Mouse (Mus musculus) embryonic fibroblast, embryonic 13.5 days (primary cell): ENCODE measurements around the gene 2610318N02Rik. TPM values are rescaled to one million over a fixed set of nuclear protein-coding genes. Genes with fewer than 3 reads are reported as not detected.

Experiments used
- H3K27ac ChIP-seq: 2 replicates; pipeline ENCODE4 v1.5.1; 2012; ENCODE audit warnings: low read length, control low read depth, inconsistent platforms; ENCODE audit not compliant: insufficient read depth
- H3K4me1 ChIP-seq: 2 replicates; pipeline ENCODE4 v1.6.1; 2011; ENCODE audit warnings: low read length; ENCODE audit not compliant: control insufficient read depth, insufficient read depth
- H3K4me3 ChIP-seq: 2 replicates; pipeline ENCODE4 v1.5.1; 2011; ENCODE audit warnings: mild to moderate bottlenecking, control low read depth, low read length; ENCODE audit not compliant: insufficient read depth
- CTCF ChIP-seq: IDR thresholded peaks from 2 replicates; pipeline ENCODE4 v1.5.1; 2011; ENCODE audit warnings: mild to moderate bottlenecking, control low read depth, low read length, moderate library complexity, borderline replicate concordance; ENCODE audit not compliant: insufficient read depth
- POLR2A ChIP-seq: IDR thresholded peaks from 2 replicates; pipeline ENCODE4 v1.6.1; 2011; ENCODE audit warnings: low read depth, mild to moderate bottlenecking, control low read depth, low read length, moderate library complexity
- polyA plus RNA-seq: library from polyadenylated mRNA; stranded (reverse); fragments of >200 nt; gene quantifications from 2 replicates; pipeline ENCODE4 v1.2.4, GENCODE M21; 2011; ENCODE audit warnings: low read depth; ENCODE audit not compliant: missing spikeins, insufficient read length

The 2610318N02Rik gene
- polyA plus RNA-seq, 1 experiment = 6.3 TPM

DNA sequence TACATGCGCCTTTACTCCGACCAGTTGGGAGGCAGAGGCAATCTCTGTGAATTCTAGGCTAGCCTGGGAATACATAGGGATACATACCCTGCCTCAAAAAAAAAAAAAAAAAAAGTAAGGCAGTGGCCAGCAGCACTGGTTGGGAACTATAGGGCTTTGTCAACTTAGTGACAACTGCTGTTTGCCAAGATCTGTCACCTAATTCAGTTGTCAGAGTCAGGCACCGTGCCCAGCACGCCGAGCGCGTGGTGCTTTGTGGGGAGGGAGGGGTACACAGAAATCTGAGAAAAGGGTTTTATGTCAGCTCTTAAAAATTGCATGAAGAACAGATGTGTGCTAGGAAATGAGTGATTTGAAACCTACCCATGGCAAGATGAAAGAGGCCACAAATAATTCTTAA lies 46.9 kb downstream of the 2610318N02Rik start:
- no peak for TF ChIP-seq POLR2A
- TF ChIP-seq CTCF = no peak
- H3K4me3 ChIP-seq = no peak overlapping the region

DNA sequence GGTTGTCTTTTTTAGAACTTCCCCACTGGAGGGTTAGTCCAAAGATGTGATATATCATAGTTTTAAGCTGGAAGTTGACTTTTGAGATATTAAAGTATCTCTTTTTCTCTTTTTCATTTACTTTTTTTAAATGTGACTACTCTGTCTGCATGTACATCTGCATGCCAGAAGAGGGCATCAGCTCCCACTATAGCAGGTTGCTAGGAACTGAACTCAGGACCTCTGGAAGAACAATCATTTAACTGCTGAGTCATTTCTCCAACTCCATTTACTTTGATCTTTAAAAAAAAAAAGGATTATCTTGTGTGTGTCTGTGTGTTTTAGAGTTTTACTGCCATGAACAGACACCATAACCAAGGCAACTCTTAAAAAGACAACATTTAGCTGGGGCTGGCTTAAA lies 48.1 kb downstream of the 2610318N02Rik start:
- Histone ChIP-seq H3K4me1 (no peaks in the 10 kb centered on the region), H3K4me3 (no peak overlapping the region), H3K27ac (no peak overlapping the region)
- no peak for TF ChIP-seq CTCF
- no peak for TF ChIP-seq POLR2A

More for the DNA sequence above, 46.9 kb downstream of the 2610318N02Rik start:
- H3K4me1 ChIP-seq = no peaks in the 10 kb centered on the region
- H3K27ac ChIP-seq = no peak overlapping the region

DNA sequence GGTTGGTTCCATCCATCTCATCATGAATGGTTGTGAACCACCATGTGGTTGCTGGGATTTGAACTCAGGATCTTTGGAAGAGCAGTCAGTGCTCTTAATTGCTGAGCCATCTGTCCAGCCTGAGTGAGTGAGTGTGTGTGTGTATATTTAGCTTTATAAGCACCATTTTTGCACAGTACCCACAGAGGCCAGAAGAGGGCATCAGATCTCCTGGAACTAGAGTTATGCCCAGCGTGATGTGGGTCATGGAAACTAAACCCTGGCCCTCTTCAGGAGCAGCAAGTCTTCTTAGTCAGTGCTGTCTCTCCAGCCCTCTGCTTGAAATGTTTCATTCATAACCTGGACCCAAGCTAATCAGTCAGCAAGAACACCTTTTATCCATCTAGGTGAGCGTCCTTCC lies 48.7 kb downstream of the 2610318N02Rik start:
- no peak for TF ChIP-seq POLR2A
- TF ChIP-seq CTCF = no peak
- no peak overlapping the region for H3K27ac ChIP-seq
- H3K4me3 ChIP-seq = no peak overlapping the region
- H3K4me1 ChIP-seq = no peaks in the 10 kb centered on the region

DNA sequence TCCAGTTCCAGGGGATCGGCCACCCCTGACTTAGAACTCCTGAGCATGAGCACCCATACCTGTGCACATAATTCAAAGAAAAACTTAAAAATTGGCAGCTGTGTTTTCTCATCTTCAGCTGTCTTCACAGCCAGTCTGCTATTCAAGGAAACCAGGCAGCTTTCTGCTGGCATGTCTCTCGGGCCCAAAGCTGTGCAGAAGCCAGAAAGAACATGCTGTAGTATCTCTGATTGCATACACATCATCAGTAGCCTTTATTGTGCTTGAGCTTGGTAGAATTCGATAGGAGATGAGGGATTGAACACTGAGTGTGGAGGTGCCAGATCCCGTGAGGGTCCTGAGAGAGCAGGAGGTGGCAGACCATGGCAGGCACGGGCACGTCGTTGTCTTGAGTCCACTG lies 52.0 kb downstream of the 2610318N02Rik start:
- TF ChIP-seq CTCF = no peak
- TF ChIP-seq POLR2A = no peak
- Histone ChIP-seq H3K4me1 (no peaks in the 10 kb centered on the region), H3K4me3 (no peak overlapping the region), H3K27ac (no peak overlapping the region)

DNA sequence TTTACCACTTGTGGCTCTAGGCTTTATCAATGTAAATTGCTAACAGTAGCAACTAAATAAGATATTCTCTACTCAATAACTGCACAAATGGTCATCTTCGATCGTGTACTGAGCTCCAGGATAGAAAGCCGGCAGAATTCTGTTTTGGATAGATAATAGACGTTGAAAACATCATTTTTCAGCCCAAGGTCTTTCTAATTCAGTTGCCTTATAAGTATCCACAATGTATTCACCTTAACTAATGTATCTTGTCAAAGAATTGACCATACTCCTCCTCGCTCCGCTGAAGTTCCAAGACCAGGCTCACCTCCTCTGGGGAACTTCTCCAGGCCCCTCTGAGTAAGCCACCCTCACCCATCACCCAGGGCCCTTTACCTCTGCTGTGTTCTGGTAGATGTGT lies 54.3 kb downstream of the 2610318N02Rik start:
- H3K4me3 ChIP-seq = no peak overlapping the region
- TF ChIP-seq CTCF (no peak), POLR2A (no peak)

DNA sequence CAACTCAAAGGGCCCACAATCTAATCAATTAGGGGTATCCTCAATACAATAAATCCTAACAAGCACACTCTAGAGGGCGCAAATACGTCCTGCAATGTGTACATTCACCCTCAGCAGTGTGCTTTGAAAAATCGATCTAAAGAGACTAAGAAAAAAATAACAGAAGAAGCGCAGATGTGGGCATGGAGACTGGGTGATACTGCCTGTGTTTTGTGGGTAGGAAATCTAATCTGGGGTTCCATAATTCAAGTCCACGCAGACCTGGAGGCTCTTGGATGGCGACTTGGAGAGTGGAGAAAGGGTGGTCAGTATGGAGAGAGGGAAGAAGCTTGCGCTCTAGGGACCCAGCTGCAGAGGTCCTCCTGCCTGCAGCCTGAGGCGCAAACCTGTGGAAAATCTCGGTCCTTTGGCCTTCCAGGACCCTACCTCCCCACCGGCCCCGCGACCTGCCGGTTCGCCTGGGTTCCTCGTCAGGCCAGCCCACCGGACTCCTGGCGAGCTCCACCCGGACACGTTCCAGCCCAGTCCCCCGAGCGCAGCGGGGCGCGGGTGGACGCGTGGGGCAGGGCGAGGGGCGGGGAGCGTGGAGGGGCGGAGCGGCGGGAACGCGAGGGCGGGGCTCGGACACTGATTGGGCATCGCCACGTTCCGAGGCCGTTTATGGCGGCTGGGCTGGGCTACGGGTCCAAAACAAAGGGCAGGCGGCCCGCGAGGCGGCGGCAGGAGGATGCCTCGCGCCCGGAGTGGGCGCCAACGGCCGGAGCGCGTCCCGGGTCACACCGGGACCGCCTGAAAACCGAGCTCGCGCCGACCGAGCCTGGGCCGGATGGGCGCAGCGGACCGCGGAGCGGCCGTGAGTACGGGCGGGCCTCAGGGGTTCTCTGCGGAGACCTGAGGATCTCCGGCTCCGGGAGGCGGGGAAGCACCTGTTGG lies 55.2 kb downstream of the 2610318N02Rik start, which contains the start of gene Ypel1:
Gene Ypel1 (plus strand): TSS at position 186 of the 933 bp plus-strand sequence.
- Histone ChIP-seq H3K4me3 (peak within 1 kb of the TSS; percentile 56), H3K27ac (no peak within 1 kb of the TSS), H3K4me1 (no peaks in the 10 kb centered on the region)
- no peak; the same call in 1 of the 2 replicates for TF ChIP-seq POLR2A
- TF ChIP-seq CTCF = no peak

More for the DNA sequence above, 54.3 kb downstream of the 2610318N02Rik start:
- Histone ChIP-seq H3K4me1 (no peaks in the 10 kb centered on the region), H3K27ac (no peak overlapping the region)

DNA sequence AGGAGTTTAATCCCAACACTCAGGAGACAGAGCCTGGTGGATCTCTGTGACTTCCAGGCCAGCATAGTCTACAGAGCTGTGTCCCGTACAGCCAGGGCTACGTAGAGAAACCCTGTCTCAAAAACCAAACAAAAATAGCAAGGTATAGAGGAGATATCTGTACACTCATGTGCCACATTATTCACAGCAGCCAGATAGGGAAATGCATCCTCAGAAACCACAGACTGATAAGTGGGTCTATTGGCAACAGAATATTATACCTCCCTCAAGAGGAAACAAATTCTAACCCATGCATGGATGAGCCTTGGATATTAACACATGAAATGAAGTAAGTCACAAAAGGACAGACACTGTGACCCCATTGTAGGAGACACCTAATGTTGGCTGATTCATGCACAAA lies 57.4 kb downstream of the 2610318N02Rik start:
- no peaks in the 10 kb centered on the region for H3K4me1 ChIP-seq
- TF ChIP-seq CTCF = no peak
- no peak for TF ChIP-seq POLR2A
- no peak overlapping the region for H3K27ac ChIP-seq
- H3K4me3 ChIP-seq = no peak overlapping the region

Other genes starting within 250 kb of the 2610318N02Rik start
- 25.5 and 28.0 TPM in 2 replicates for gene Ppm1f, start 228.7 kb downstream of the 2610318N02Rik start, polyA plus RNA-seq
- 230 and 254 TPM in 2 replicates for gene Mapk1, start 141.8 kb downstream of the 2610318N02Rik start, polyA plus RNA-seq
- gene Ypel1, start 55.5 kb downstream of the 2610318N02Rik start, polyA plus RNA-seq = 1.0 and 2.2 TPM in 2 replicates
- 82.6 and 97.5 TPM in 2 replicates for gene Ppil2, start 13.9 kb downstream of the 2610318N02Rik start, polyA plus RNA-seq
- 17.0 and 23.2 TPM in 2 replicates for gene Sdf2l1, start 7.2 kb upstream of the 2610318N02Rik start, polyA plus RNA-seq
- 5.9 and 9.5 TPM in 2 replicates for gene Ydjc, start 19.5 kb upstream of the 2610318N02Rik start, polyA plus RNA-seq
- 0.97 and 1.6 TPM in 2 replicates for gene Ccdc116, start 22.1 kb upstream of the 2610318N02Rik start, polyA plus RNA-seq
- 163 and 173 TPM in 2 replicates for gene Ube2l3, start 77.5 kb upstream of the 2610318N02Rik start, polyA plus RNA-seq
- not detected in 2 replicates for gene Rimbp3, start 83.4 kb upstream of the 2610318N02Rik start, polyA plus RNA-seq
- gene Hic2, start 108.4 kb upstream of the 2610318N02Rik start, polyA plus RNA-seq = 1.5 and 2.8 TPM in 2 replicates
- gene Tmem191c, start 150.9 kb upstream of the 2610318N02Rik start, polyA plus RNA-seq = 1.5 and 4.5 TPM in 2 replicates
- not detected in 2 replicates for gene Serpind1, start 206.2 kb upstream of the 2610318N02Rik start, polyA plus RNA-seq